Mouse (Mus musculus) megakaryocyte, embryonic 14.5 days (primary cell): ENCODE data around the gene Actr5. TPM values are rescaled to one million over a fixed set of nuclear protein-coding genes. Genes with fewer than 3 reads are reported as not detected.
A peak's percentile ranks its signal among the peaks of the same experiment; 100 is the strongest.

Source experiments
- H3K27me3 ChIP-seq: replicated peaks from 2 replicates; pipeline ENCODE3; 2012; ENCODE audit warnings: inconsistent platforms
- H3K36me3 ChIP-seq: replicated peaks from 2 replicates; pipeline ENCODE3; 2012; ENCODE audit warnings: low read length, inconsistent platforms, mixed read lengths
- H3K4me1 ChIP-seq: 2 replicates; pipeline ENCODE4 v1.6.1; 2012; ENCODE audit warnings: inconsistent platforms
- H3K4me3 ChIP-seq: replicated peaks from 2 replicates; pipeline ENCODE3; 2012; ENCODE audit warnings: moderate library complexity, mild to moderate bottlenecking, inconsistent platforms
- H3K9me3 ChIP-seq: 2 replicates; pipeline ENCODE4 v1.6.1; 2012; ENCODE audit warnings: inconsistent platforms
- FLI1 ChIP-seq: IDR thresholded peaks from 2 replicates; pipeline ENCODE4 v1.6.1; 2012; ENCODE audit warnings: low read length, inconsistent platforms, mixed read lengths
- GATA1 ChIP-seq: IDR thresholded peaks from 3 replicates; pipeline ENCODE4 v1.6.1; 2012; ENCODE audit warnings: mixed read lengths, low read length, inconsistent platforms, borderline replicate concordance
- polyA plus RNA-seq: library from polyadenylated mRNA; stranded (reverse); fragments of >175 nt; gene quantifications from 2 replicates; pipeline ENCODE4 v1.2.3, GENCODE M21; 2012; ENCODE audit warnings: low replicate concordance; ENCODE audit not compliant: insufficient read depth

The Actr5 gene
- polyA plus RNA-seq, 1 experiment = 5.7 TPM

- TF ChIP-seq FLI1 = no peak
- no peak for TF ChIP-seq GATA1
- Histone ChIP-seq H3K9me3 (no peaks in the 10 kb centered on the region), H3K4me3 (no peak overlapping the region), H3K4me1 (peaks cover 4% of the 10 kb centered on the region), H3K36me3 (peaks cover 97% of the 10 kb centered on the region), H3K27me3 (no peaks in the 10 kb centered on the region)
Measured at GRCm38 (mm10) chr2:158631873-158632272, 7.2 kb downstream of the Actr5 start.

GRCm38 (mm10) chr2:158641869-158642268 is 17.2 kb downstream of the Actr5 start:
- TF ChIP-seq FLI1 = no peak
- H3K36me3 ChIP-seq = peaks cover 67% of the 10 kb centered on the region

GRCm38 (mm10) chr2:158642587-158642986 is 17.9 kb downstream of the Actr5 start:
- TF ChIP-seq FLI1 (no peak), GATA1 (no peak)
- Histone ChIP-seq H3K9me3 (peaks cover 10% of the 10 kb centered on the region), H3K36me3 (peaks cover 59% of the 10 kb centered on the region), H3K4me3 (no peak overlapping the region), H3K4me1 (no peaks in the 10 kb centered on the region), H3K27me3 (no peaks in the 10 kb centered on the region)

More at GRCm38 (mm10) chr2:158641869-158642268, 17.2 kb downstream of the Actr5 start:
- no peaks in the 10 kb centered on the region for H3K27me3 ChIP-seq
- H3K4me3 ChIP-seq = no peak overlapping the region
- H3K9me3 ChIP-seq = peaks cover 10% of the 10 kb centered on the region
- no peaks in the 10 kb centered on the region for H3K4me1 ChIP-seq

GRCm38 (mm10) chr2:158643791-158644190 is 19.1 kb downstream of the Actr5 start:
- Histone ChIP-seq H3K4me3 (no peak overlapping the region), H3K27me3 (peaks cover 2% of the 10 kb centered on the region), H3K4me1 (no peaks in the 10 kb centered on the region), H3K9me3 (peaks cover 10% of the 10 kb centered on the region), H3K36me3 (peaks cover 47% of the 10 kb centered on the region)
- TF ChIP-seq GATA1 = no peak
- no peak for TF ChIP-seq FLI1

- TF ChIP-seq FLI1 (no peak), GATA1 (no peak)
- Histone ChIP-seq H3K9me3 (peaks cover 5% of the 10 kb centered on the region), H3K4me1 (peaks cover 10% of the 10 kb centered on the region), H3K4me3 (no peak overlapping the region), H3K27me3 (peaks cover 41% of the 10 kb centered on the region), H3K36me3 (no peaks in the 10 kb centered on the region)
Measured at GRCm38 (mm10) chr2:158651159-158651908, 26.6 kb downstream of the Actr5 start.

- Histone ChIP-seq H3K4me3 (no peak overlapping the region), H3K9me3 (peaks cover 10% of the 10 kb centered on the region), H3K36me3 (no peaks in the 10 kb centered on the region), H3K27me3 (peaks cover 48% of the 10 kb centered on the region), H3K4me1 (peaks cover 10% of the 10 kb centered on the region)
- TF ChIP-seq GATA1 (no peak), FLI1 (no peak)
Measured at GRCm38 (mm10) chr2:158652985-158653384, 28.3 kb downstream of the Actr5 start.

GRCm38 (mm10) chr2:158654717-158655116 is 30.0 kb downstream of the Actr5 start:
- peaks cover 10% of the 10 kb centered on the region for H3K4me1 ChIP-seq
- no peak overlapping the region for H3K4me3 ChIP-seq
- TF ChIP-seq FLI1 = no peak
- TF ChIP-seq GATA1 = no peak
- no peaks in the 10 kb centered on the region for H3K36me3 ChIP-seq
- H3K9me3 ChIP-seq = peaks cover 13% of the 10 kb centered on the region
- peaks cover 52% of the 10 kb centered on the region for H3K27me3 ChIP-seq

GRCm38 (mm10) chr2:158655806-158656205 is 31.1 kb downstream of the Actr5 start:
- no peak for TF ChIP-seq FLI1
- TF ChIP-seq GATA1 = no peak

GRCm38 (mm10) chr2:158658822-158659221 is 34.1 kb downstream of the Actr5 start:
- TF ChIP-seq FLI1 (no peak), GATA1 (no peak)
- Histone ChIP-seq H3K36me3 (no peaks in the 10 kb centered on the region), H3K9me3 (peaks cover 13% of the 10 kb centered on the region), H3K27me3 (peaks cover 39% of the 10 kb centered on the region), H3K4me3 (no peak overlapping the region), H3K4me1 (peaks cover 10% of the 10 kb centered on the region)

More at GRCm38 (mm10) chr2:158655806-158656205, 31.1 kb downstream of the Actr5 start:
- H3K9me3 ChIP-seq = peaks cover 13% of the 10 kb centered on the region
- H3K36me3 ChIP-seq = no peaks in the 10 kb centered on the region
- H3K4me1 ChIP-seq = peaks cover 10% of the 10 kb centered on the region
- H3K4me3 ChIP-seq = no peak overlapping the region
- H3K27me3 ChIP-seq = peaks cover 49% of the 10 kb centered on the region

GRCm38 (mm10) chr2:158659346-158659745 is 34.7 kb downstream of the Actr5 start:
- no peaks in the 10 kb centered on the region for H3K36me3 ChIP-seq
- TF ChIP-seq GATA1 (no peak), FLI1 (no peak)
- peaks cover 38% of the 10 kb centered on the region for H3K27me3 ChIP-seq
- H3K4me1 ChIP-seq = peaks cover 7% of the 10 kb centered on the region
- no peak overlapping the region for H3K4me3 ChIP-seq
- H3K9me3 ChIP-seq = peaks cover 13% of the 10 kb centered on the region

- H3K4me1 ChIP-seq = peaks cover 53% of the 10 kb centered on the region
- no peak for TF ChIP-seq GATA1
- no peak for TF ChIP-seq FLI1
- H3K27me3 ChIP-seq = peaks cover 66% of the 10 kb centered on the region
- no peaks in the 10 kb centered on the region for H3K9me3 ChIP-seq
- no peaks in the 10 kb centered on the region for H3K36me3 ChIP-seq
- H3K4me3 ChIP-seq = peak within 1 kb of the TSS; percentile 91
Measured at GRCm38 (mm10) chr2:158665098-158665497, 40.4 kb downstream of the Actr5 start, which contains the start of gene Ppp1r16b. Gene Ppp1r16b (plus strand): TSS chr2:158665398.
